Mouse (Mus musculus): ENCODE measurements around the gene Myocd.

The Myocd gene

DNA sequence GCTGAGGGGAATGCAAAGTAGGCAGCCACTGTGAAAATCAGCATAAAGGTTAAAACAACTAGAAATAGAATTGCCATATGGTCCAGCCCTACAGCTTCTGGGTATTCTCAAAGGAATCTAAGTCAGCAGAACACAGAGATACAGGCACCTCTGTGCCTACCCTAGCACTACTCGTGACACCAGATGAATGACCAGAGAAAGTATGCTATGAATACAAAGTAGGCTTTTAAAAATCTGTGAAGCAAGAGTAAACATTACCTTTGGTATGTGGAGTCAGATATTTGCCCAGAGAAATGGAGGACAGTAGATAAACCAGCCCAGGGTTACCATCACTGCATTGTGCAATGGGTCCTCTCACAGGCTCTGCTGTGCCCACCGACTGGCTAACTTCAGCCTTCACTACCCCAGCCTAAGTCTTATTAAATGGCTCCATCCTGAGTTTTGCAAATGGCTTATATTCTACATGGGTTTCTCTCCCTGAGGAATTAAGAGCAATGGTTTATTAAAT, 132.6 kb downstream of the Myocd start:
- DNase-seq (ENCODE audit: low spot score) = no peak

DNA sequence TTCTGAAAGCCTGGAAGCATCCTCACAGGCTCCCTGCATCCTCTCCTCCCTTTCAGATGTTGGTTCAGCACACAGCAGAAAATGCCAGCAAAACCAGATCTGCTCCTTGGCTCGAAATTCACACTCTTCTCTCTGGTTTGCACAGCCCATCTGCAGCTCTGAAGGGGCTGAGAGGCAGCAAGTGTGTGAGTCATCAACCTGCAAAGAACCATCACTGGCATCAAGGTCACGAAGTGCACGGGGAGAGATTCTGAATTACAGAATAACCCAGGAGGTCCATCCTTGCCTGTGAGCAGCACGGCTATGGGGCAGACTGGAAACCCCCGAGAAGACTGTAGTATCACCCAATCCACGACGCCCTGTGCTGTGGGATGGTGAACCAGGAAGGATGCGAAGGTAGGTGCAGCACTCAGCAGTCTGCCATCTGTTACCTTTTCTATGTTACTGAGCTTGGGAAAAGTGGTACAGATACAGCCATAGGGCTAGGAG, 134.5 kb downstream of the Myocd start:
- DNase-seq (ENCODE audit: low spot score) = no peak

DNA sequence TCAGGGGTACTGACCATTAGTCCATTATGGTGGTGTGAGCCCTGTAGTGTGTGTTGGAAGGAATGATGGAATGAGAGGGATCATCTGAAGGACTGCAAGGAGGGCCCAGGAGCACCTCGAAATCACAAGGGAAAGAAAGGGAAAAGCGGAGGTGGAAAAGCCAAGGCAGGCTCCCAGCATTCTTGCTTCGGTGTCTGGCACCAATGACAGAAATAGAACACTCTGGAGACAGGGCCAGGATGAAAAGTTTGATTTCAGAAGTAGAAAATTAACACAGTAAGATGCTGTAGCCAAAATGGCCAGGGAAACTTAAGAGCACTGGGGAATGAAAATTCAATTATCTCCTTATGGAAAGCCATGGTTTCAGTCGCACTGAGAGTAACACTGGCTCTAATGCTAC, 136.1 kb downstream of the Myocd start:
- no peak for DNase-seq (ENCODE audit: low spot score)

DNA sequence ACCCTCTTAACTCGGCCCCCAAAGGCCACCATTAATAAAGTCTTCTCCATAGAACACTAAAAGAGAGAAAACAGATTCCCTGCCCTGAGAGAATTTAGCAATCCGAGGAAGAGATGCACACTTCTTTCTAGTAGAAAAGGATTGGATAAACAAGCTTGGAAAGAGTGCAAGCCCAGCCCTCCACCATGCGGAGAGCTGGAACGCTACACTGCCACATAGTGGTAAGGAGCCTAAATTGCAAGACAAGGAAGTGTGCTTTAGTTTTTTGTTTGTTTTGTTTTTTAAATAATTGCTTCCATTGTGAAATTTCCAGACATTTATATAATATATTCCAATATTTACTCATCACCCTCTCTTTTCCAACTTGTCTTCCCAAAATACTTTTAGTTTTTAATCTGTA, 140.7 kb downstream of the Myocd start:
- no peak for DNase-seq (ENCODE audit: low spot score)

DNA sequence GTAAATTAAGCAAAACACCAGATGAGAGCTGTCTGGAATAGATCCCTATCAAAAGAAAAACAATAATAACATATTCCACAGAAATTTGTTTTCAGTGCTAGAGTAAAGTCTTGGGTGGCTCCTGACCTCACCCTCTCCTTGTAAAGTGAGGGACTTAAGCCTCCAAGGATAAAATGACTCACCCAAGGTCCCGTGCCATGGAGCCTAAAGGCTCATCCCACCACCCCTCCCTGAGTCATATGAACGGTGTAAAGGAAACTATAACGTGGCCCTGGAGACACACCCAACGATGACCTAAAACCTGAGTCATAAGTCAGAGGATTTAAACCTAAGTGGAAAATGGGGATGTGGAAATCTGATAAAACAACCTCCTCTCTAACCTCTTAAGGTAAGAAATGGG, 141.1 kb downstream of the Myocd start:
- DNase-seq (ENCODE audit: low spot score) = no peak

DNA sequence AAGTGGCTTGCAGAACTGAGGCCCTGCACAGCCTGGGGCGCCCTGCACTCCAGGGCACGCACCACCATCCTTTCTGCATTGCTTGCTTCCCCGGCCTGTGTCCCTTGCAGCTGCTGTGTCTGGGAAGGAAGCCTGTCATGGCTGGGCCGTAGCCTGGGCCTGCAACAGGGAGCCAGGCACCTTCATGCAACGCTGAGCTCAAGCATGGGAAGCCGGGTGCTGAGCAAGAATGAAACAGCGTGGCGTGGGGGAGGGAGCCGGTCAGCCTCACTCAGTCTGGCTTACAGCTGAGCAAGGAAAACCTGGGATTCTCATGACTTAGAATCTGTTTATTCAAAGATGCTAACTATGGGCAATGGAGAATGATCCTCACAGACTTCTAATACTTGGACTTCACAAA, 143.2 kb downstream of the Myocd start:
- DNase-seq (ENCODE audit: low spot score) = no peak

All from layer of hippocampus, adult 9-10 months (tissue).